Mouse (Mus musculus) ES-E14 (cell line): ENCODE measurements around the gene Fhad1.

ENCODE experiments used
- CHD2 ChIP-seq: IDR thresholded peaks from 2 replicates; pipeline ENCODE4 v1.6.1; 2014; ENCODE audit warnings: mild to moderate bottlenecking, low read depth, low read length, inconsistent platforms
- HCFC1 ChIP-seq: IDR thresholded peaks from 2 replicates; pipeline ENCODE4 v1.6.1; 2012; ENCODE audit warnings: low read length, inconsistent platforms, borderline replicate concordance; ENCODE audit not compliant: insufficient read depth
- MAFK ChIP-seq: IDR thresholded peaks from 2 replicates; pipeline ENCODE4 v1.6.1; 2014; ENCODE audit warnings: mild to moderate bottlenecking, low read depth, low read length, inconsistent platforms; ENCODE audit not compliant: insufficient read depth
- ZC3H11A ChIP-seq: IDR thresholded peaks from 2 replicates; pipeline ENCODE4 v1.6.1; 2012; ENCODE audit warnings: low read depth, mild to moderate bottlenecking, inconsistent platforms, low read length, borderline replicate concordance

- no peak for TF ChIP-seq ZC3H11A
- no peak for TF ChIP-seq MAFK
- TF ChIP-seq CHD2, result no peak
- TF ChIP-seq HCFC1, result no peak
Measured at GRCm38 (mm10) chr4:141993347-141994061, 21.4 kb downstream of the Fhad1 start.
